Mouse (Mus musculus) MEL (cell line): ENCODE results near the gene Atxn7l1.
A peak's percentile ranks its signal among the peaks of the same experiment; 100 is the strongest.

ENCODE experiments used
- CHD1 ChIP-seq: IDR thresholded peaks from 2 replicates; pipeline ENCODE4 v1.6.1; 2012; ENCODE audit warnings: low read depth, mild to moderate bottlenecking, inconsistent platforms, low read length, improper control_type of control experiment
- CTCF ChIP-seq, 3 experiments: IDR thresholded peaks in 2 of 3; conservative IDR thresholded peaks in 1 of 3; 2 replicates each; pipeline ENCODE4 v1.5.1; 2011 to 2012; ENCODE audit warnings: low read length in 3 of 3, low read depth in 2 of 3, mild to moderate bottlenecking in 2 of 3, improper control_type of control experiment in 1 of 3, inconsistent platforms in 1 of 3, mixed read lengths in 1 of 3, moderate library complexity in 1 of 3; ENCODE audit not compliant: control insufficient read depth in 1 of 3, insufficient read depth in 1 of 3, poor library complexity in 1 of 3, severe bottlenecking in 1 of 3
- EP300 ChIP-seq, 2 experiments: IDR thresholded peaks; 2 replicates each; pipeline ENCODE4 v1.6.1; 2011; ENCODE audit warnings: improper control_type of control experiment in 2 of 2, low read length in 2 of 2, low read depth in 1 of 2, mild to moderate bottlenecking in 1 of 2
- GATA1 ChIP-seq: IDR thresholded peaks from 2 replicates; pipeline ENCODE4 v1.6.1; 2011; ENCODE audit warnings: low read depth, low read length, improper control_type of control experiment
- KAT2A ChIP-seq: conservative IDR thresholded peaks from 2 replicates; pipeline ENCODE4 v1.6.1; 2012; ENCODE audit warnings: low read depth, low read length, improper control_type of control experiment, inconsistent platforms
- MYB ChIP-seq: IDR thresholded peaks from 2 replicates; pipeline ENCODE4 v1.6.1; 2011; ENCODE audit warnings: mild to moderate bottlenecking, low read depth, low read length, improper control_type of control experiment
- POLR2A ChIP-seq, 2 experiments: IDR thresholded peaks; 2 replicates each; pipeline ENCODE4 v1.6.1; 2011 to 2012; ENCODE audit warnings: low read length in 2 of 2, mild to moderate bottlenecking in 2 of 2, control low read depth in 1 of 2, improper control_type of control experiment in 1 of 2, low read depth in 1 of 2, moderate library complexity in 1 of 2; ENCODE audit not compliant: control insufficient read depth in 1 of 2, insufficient read depth in 1 of 2, poor library complexity in 1 of 2
- SMC3 ChIP-seq: IDR thresholded peaks from 2 replicates; pipeline ENCODE4 v1.6.1; 2011; ENCODE audit warnings: low read depth, low read length, improper control_type of control experiment
- TCF12 ChIP-seq: IDR thresholded peaks from 2 replicates; pipeline ENCODE4 v1.6.1; 2014; ENCODE audit warnings: low read depth, mild to moderate bottlenecking, inconsistent platforms, low read length, improper control_type of control experiment, moderate library complexity
- UBTF ChIP-seq: IDR thresholded peaks from 2 replicates; pipeline ENCODE4 v1.6.1; 2012; ENCODE audit warnings: low read depth, mild to moderate bottlenecking, inconsistent platforms, low read length, improper control_type of control experiment, moderate library complexity, borderline replicate concordance; ENCODE audit not compliant: insufficient read depth
- ZMIZ1 ChIP-seq: IDR thresholded peaks from 2 replicates; pipeline ENCODE4 v1.6.1; 2012; ENCODE audit warnings: low read depth, mild to moderate bottlenecking, inconsistent platforms, low read length, improper control_type of control experiment, moderate library complexity

GRCm38 (mm10) chr12:33411580-33412151, 264.2 kb downstream of the Atxn7l1 start:
- TF ChIP-seq CTCF (IDR thresholded peaks at IDR 0.05 in 2 of 3, conservative IDR thresholded peaks at IDR 0.05 in 1 of 3; ENCODE audit: control insufficient read depth in 1 of 3, insufficient read depth in 1 of 3, low read depth in 2 of 3, low read length in 3 of 3, poor library complexity in 1 of 3, severe bottlenecking in 1 of 3), result peak in 2 of 3 experiments; percentile 46 to 69; a peak in 4 of 6 replicates
- TF ChIP-seq KAT2A, result no peak
- TF ChIP-seq GATA1, result no peak
- no peak for TF ChIP-seq TCF12
- no peak for TF ChIP-seq MYB
- peak; percentile 77 for TF ChIP-seq SMC3
- no peak for TF ChIP-seq EP300 (IDR thresholded peaks at IDR 0.05; ENCODE audit: low read depth in 1 of 2, low read length in 2 of 2)
- no peak for TF ChIP-seq UBTF
- TF ChIP-seq ZMIZ1, result no peak
- no peak for TF ChIP-seq POLR2A (IDR thresholded peaks at IDR 0.05; ENCODE audit: control insufficient read depth in 1 of 2, insufficient read depth in 1 of 2, low read depth in 1 of 2, low read length in 2 of 2, poor library complexity in 1 of 2)
- TF ChIP-seq CHD1, result no peak
